Mouse (Mus musculus): Measurements from ENCODE around the gene Zfp217.

Gene Zfp217

GRCm38 (mm10) chr2:170103341-170103740, 44.6 kb downstream of the Zfp217 start:
- DNase-seq (ENCODE audit: low spot score in 2 of 2) = no peak

DNA sequence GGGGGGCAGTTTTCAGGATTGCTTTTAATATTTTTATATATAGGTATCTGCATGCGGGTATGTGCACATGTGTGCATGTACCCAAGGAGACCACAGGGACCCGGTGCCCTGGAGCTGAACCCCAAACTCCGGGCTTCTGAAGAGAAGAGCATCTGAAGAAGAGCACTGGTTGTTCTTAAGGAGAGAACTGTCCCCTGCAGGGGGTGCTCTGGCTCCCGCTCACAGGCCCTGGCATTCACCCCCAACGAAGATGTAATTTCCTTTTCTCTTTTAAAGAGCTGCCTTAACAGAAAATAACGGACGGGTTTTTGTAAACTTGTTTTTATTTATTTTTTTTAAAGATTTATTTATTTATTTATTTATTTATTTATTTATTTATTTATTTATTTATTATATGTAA, 46.0 kb downstream of the Zfp217 start:
- peak in 1 of 2 experiments; percentile 43 for DNase-seq (ENCODE audit: low spot score in 2 of 2)

DNA sequence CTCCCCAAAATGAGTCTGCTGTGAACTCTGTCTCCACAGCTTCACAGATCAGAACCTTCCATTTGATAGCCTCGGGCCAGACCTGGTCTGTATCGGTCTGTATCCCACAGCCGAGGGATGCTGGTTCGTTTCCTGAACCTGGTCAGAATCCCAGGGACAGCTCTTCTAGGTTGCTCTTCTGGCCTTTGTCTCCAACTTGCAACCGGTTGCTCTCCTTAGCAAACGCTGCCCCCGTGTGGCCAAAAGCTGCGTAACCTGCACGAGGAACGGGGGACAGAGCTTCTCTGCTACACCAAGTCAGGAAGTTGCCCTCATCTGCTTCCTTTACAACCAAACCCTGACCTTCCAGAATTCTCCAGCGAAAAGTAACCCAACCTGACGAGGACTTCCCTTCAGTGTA, 46.8 kb downstream of the Zfp217 start:
- peak; percentile 89 to 94 for DNase-seq (ENCODE audit: low spot score in 2 of 2)

GRCm38 (mm10) chr2:170094871-170095270, 53.0 kb downstream of the Zfp217 start:
- no peak for DNase-seq (ENCODE audit: low spot score in 2 of 2)

GRCm38 (mm10) chr2:170094220-170094619, 53.7 kb downstream of the Zfp217 start:
- DNase-seq (ENCODE audit: low spot score in 2 of 2) = no peak

GRCm38 (mm10) chr2:170091563-170092443, 56.1 kb downstream of the Zfp217 start:
- no peak for DNase-seq (ENCODE audit: low spot score in 2 of 2)

DNA sequence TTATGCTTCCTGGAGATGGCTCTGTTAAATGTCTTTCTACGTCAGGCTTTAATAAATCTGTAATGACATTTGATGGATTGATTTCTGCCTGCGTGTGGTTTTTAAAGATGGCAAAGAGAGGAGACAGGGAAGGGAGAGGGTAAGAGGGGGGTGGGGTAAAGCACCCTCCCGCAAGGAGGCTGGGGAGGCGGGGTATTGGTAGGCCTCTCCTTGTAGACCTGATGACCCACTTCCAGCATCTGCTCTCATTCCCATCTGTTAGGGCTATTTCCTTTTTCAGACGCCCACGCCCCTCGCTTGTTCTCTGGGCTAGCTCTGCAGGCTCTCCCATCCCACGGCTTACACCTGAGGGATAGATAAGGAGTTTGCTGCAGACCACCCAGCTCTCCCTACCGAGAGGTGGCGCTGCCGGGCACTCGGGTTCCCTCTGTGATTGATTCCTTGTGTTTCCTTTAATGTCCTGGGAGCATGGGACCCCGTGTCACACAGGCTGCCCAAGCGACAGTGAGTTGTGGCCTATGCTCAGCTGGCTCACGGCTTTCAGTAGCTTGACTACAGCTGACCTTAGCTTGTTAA, 69.4 kb downstream of the Zfp217 start:
- peak in 1 of 2 experiments; percentile 29 for DNase-seq (ENCODE audit: low spot score in 2 of 2)

- no peak for DNase-seq (ENCODE audit: low spot score in 2 of 2)
Observed at GRCm38 (mm10) chr2:170078041-170078440, 69.9 kb downstream of the Zfp217 start.

- no peak for DNase-seq (ENCODE audit: low spot score in 2 of 2)
Observed at GRCm38 (mm10) chr2:170076941-170077490, 70.9 kb downstream of the Zfp217 start.

- DNase-seq (ENCODE audit: low spot score in 2 of 2) = no peak
Observed at GRCm38 (mm10) chr2:170070641-170071241, 77.2 kb downstream of the Zfp217 start.

GRCm38 (mm10) chr2:170069976-170070375, 77.9 kb downstream of the Zfp217 start:
- no peak for DNase-seq (ENCODE audit: low spot score in 2 of 2)

- no peak for DNase-seq (ENCODE audit: low spot score in 2 of 2)
Observed at GRCm38 (mm10) chr2:170062378-170062777, 85.5 kb downstream of the Zfp217 start.

DNA sequence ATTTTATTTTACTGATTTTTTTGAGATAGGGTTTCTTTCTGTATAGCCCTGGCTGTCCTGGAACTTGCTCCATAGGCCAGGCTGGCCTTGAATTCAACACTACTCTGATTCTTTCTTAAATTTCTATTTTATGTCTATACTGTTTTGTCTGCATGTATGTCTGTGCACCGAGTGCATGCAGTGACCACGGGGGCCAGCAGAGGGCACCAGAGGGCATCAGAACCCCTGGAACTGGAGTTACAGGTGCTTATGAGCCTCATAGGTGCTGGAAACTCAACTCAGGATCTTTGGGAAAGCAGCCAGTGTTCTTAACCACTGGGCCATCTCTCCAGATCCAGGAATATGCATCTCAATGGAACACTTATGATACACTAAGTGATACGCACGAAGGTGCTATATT, 87.8 kb downstream of the Zfp217 start:
- DNase-seq (ENCODE audit: low spot score in 2 of 2) = peak; percentile 49 to 68

GRCm38 (mm10) chr2:170058774-170059173, 89.1 kb downstream of the Zfp217 start:
- DNase-seq (ENCODE audit: low spot score in 2 of 2) = no peak

Measured in spleen, postnatal 10 days (tissue).